Mouse (Mus musculus): ENCODE measurements around the gene Foxl1. TPM values are rescaled to one million over a fixed set of nuclear protein-coding genes. Genes with fewer than 3 reads are reported as not detected.

Foxl1 gene
- polyA plus RNA-seq, 1 experiment from 2014 or later: not detected

GRCm38 (mm10) chr8:121127291-121127701 is 444 bp upstream of the Foxl1 start:
- no peaks in the 10 kb centered on the region; the same call in 1 of the 2 replicates for H3K4me1 ChIP-seq (ENCODE audit: control insufficient read depth, insufficient read depth, low read length)
- no peak overlapping the region for H3K4me3 ChIP-seq (ENCODE audit: low read depth, low read length)
- H3K9ac ChIP-seq (replicated peaks; ENCODE audit: low read depth, low read length): no peak overlapping the region
- WGBS: 1% methylated on average over 11 of the region's 11 CpGs
- no peak overlapping the region for H3K4me2 ChIP-seq (ENCODE audit: low read depth, low read length)
- ATAC-seq (ENCODE audit: low read depth): no peak
- peaks cover 57% of the 10 kb centered on the region for H3K27me3 ChIP-seq (ENCODE audit: control insufficient read depth, insufficient read depth, low read length)
- H3K9me3 ChIP-seq (ENCODE audit: control insufficient read depth, low read length): no peaks in the 10 kb centered on the region
- no peaks in the 10 kb centered on the region for H3K36me3 ChIP-seq (ENCODE audit: control insufficient read depth, insufficient read depth, low read length)
- H3K27ac ChIP-seq (ENCODE audit: low read depth, low read length): no peak overlapping the region

- ATAC-seq (ENCODE audit: low read depth): no peak
- Histone ChIP-seq H3K4me2 (ENCODE audit: low read depth, low read length) (peak overlapping the region; percentile 14), H3K4me3 (ENCODE audit: low read depth, low read length) (peak overlapping the region; percentile 7; the same call in 1 of the 2 replicates), H3K9ac (replicated peaks; ENCODE audit: low read depth, low read length) (no peak overlapping the region), H3K9me3 (ENCODE audit: control insufficient read depth, low read length) (no peaks in the 10 kb centered on the region), H3K27ac (ENCODE audit: low read depth, low read length) (no peak overlapping the region), H3K27me3 (ENCODE audit: control insufficient read depth, insufficient read depth, low read length) (peaks cover 43% of the 10 kb centered on the region), H3K36me3 (ENCODE audit: control insufficient read depth, insufficient read depth, low read length) (no peaks in the 10 kb centered on the region), H3K4me1 (ENCODE audit: control insufficient read depth, insufficient read depth, low read length) (no peaks in the 10 kb centered on the region; the same call in 1 of the 2 replicates)
- WGBS: 2% methylated on average over 41 of the region's 55 CpGs
Observed at GRCm38 (mm10) chr8:121128531-121129264, 958 bp downstream of the Foxl1 start.

- H3K27me3 ChIP-seq (ENCODE audit: control insufficient read depth, insufficient read depth, low read length): peaks cover 38% of the 10 kb centered on the region
- no peaks in the 10 kb centered on the region for H3K36me3 ChIP-seq (ENCODE audit: control insufficient read depth, insufficient read depth, low read length)
- no peak overlapping the region for H3K4me3 ChIP-seq (ENCODE audit: low read depth, low read length)
- no peak overlapping the region for H3K27ac ChIP-seq (ENCODE audit: low read depth, low read length)
- H3K9me3 ChIP-seq (ENCODE audit: control insufficient read depth, low read length): no peaks in the 10 kb centered on the region
- H3K4me2 ChIP-seq (ENCODE audit: low read depth, low read length): no peak overlapping the region
- no peak for ATAC-seq (ENCODE audit: low read depth)
- no peak overlapping the region for H3K9ac ChIP-seq (replicated peaks; ENCODE audit: low read depth, low read length)
- WGBS: 12% methylated on average over 16 of the region's 16 CpGs
- no peaks in the 10 kb centered on the region; the same call in 1 of the 2 replicates for H3K4me1 ChIP-seq (ENCODE audit: control insufficient read depth, insufficient read depth, low read length)
Observed at GRCm38 (mm10) chr8:121129265-121129940, 1.7 kb downstream of the Foxl1 start.

GRCm38 (mm10) chr8:121130522-121130921 is 2.8 kb downstream of the Foxl1 start:
- no peak overlapping the region for H3K9ac ChIP-seq (replicated peaks; ENCODE audit: low read depth, low read length)
- no peak for ATAC-seq (ENCODE audit: low read depth)
- no peak overlapping the region for H3K4me2 ChIP-seq (ENCODE audit: low read depth, low read length)
- WGBS: 37% methylated on average over 5 of the region's 5 CpGs
- no peaks in the 10 kb centered on the region; the same call in 1 of the 2 replicates for H3K4me1 ChIP-seq (ENCODE audit: control insufficient read depth, insufficient read depth, low read length)
- H3K27ac ChIP-seq (ENCODE audit: low read depth, low read length): no peak overlapping the region
- H3K36me3 ChIP-seq (ENCODE audit: control insufficient read depth, insufficient read depth, low read length): no peaks in the 10 kb centered on the region
- no peaks in the 10 kb centered on the region for H3K9me3 ChIP-seq (ENCODE audit: control insufficient read depth, low read length)
- no peak overlapping the region for H3K4me3 ChIP-seq (ENCODE audit: low read depth, low read length)
- H3K27me3 ChIP-seq (ENCODE audit: control insufficient read depth, insufficient read depth, low read length): peaks cover 30% of the 10 kb centered on the region

GRCm38 (mm10) chr8:121132961-121133513 is 5.3 kb downstream of the Foxl1 start:
- 63% methylated on average over 5 of the region's 5 CpGs for WGBS
- Histone ChIP-seq H3K27me3 (ENCODE audit: control insufficient read depth, insufficient read depth, low read length) (peaks cover 17% of the 10 kb centered on the region), H3K9me3 (ENCODE audit: control insufficient read depth, low read length) (no peaks in the 10 kb centered on the region), H3K4me3 (ENCODE audit: low read depth, low read length) (no peak overlapping the region), H3K9ac (replicated peaks; ENCODE audit: low read depth, low read length) (no peak overlapping the region), H3K4me1 (ENCODE audit: control insufficient read depth, insufficient read depth, low read length) (no peaks in the 10 kb centered on the region; the same call in 1 of the 2 replicates), H3K36me3 (ENCODE audit: control insufficient read depth, insufficient read depth, low read length) (no peaks in the 10 kb centered on the region), H3K27ac (ENCODE audit: low read depth, low read length) (no peak overlapping the region), H3K4me2 (ENCODE audit: low read depth, low read length) (no peak overlapping the region)
- no peak for ATAC-seq (ENCODE audit: low read depth)

GRCm38 (mm10) chr8:121134102-121134501 is 6.4 kb downstream of the Foxl1 start:
- Histone ChIP-seq H3K4me2 (ENCODE audit: low read depth, low read length) (no peak overlapping the region), H3K27ac (ENCODE audit: low read depth, low read length) (no peak overlapping the region), H3K9me3 (ENCODE audit: control insufficient read depth, low read length) (no peaks in the 10 kb centered on the region), H3K36me3 (ENCODE audit: control insufficient read depth, insufficient read depth, low read length) (no peaks in the 10 kb centered on the region), H3K4me1 (ENCODE audit: control insufficient read depth, insufficient read depth, low read length) (no peaks in the 10 kb centered on the region), H3K4me3 (ENCODE audit: low read depth, low read length) (no peak overlapping the region), H3K9ac (replicated peaks; ENCODE audit: low read depth, low read length) (no peak overlapping the region), H3K27me3 (ENCODE audit: control insufficient read depth, insufficient read depth, low read length) (peaks cover 9% of the 10 kb centered on the region)
- no peak for ATAC-seq (ENCODE audit: low read depth)
- WGBS: 91% methylated on average over 10 of the region's 10 CpGs

- Histone ChIP-seq H3K4me2 (ENCODE audit: low read depth, low read length) (no peak overlapping the region), H3K4me1 (ENCODE audit: control insufficient read depth, insufficient read depth, low read length) (no peaks in the 10 kb centered on the region), H3K36me3 (ENCODE audit: control insufficient read depth, insufficient read depth, low read length) (no peaks in the 10 kb centered on the region), H3K4me3 (ENCODE audit: low read depth, low read length) (no peak overlapping the region), H3K9ac (replicated peaks; ENCODE audit: low read depth, low read length) (no peak overlapping the region), H3K27ac (ENCODE audit: low read depth, low read length) (no peak overlapping the region), H3K9me3 (ENCODE audit: control insufficient read depth, low read length) (no peaks in the 10 kb centered on the region), H3K27me3 (ENCODE audit: control insufficient read depth, insufficient read depth, low read length) (peaks cover 5% of the 10 kb centered on the region)
- 91% methylated on average over 11 of the region's 11 CpGs for WGBS
- no peak for ATAC-seq (ENCODE audit: low read depth)
Observed at GRCm38 (mm10) chr8:121134512-121134911, 6.8 kb downstream of the Foxl1 start.

GRCm38 (mm10) chr8:121136856-121137255 is 9.1 kb downstream of the Foxl1 start:
- no peak overlapping the region for H3K4me3 ChIP-seq (ENCODE audit: low read depth, low read length)
- no peaks in the 10 kb centered on the region for H3K4me1 ChIP-seq (ENCODE audit: control insufficient read depth, insufficient read depth, low read length)
- 96% methylated on average over 6 of the region's 6 CpGs for WGBS
- H3K27ac ChIP-seq (ENCODE audit: low read depth, low read length): no peak overlapping the region
- ATAC-seq (ENCODE audit: low read depth): no peak
- no peaks in the 10 kb centered on the region for H3K27me3 ChIP-seq (ENCODE audit: control insufficient read depth, insufficient read depth, low read length)
- no peaks in the 10 kb centered on the region for H3K9me3 ChIP-seq (ENCODE audit: control insufficient read depth, low read length)
- no peak overlapping the region for H3K4me2 ChIP-seq (ENCODE audit: low read depth, low read length)
- no peaks in the 10 kb centered on the region for H3K36me3 ChIP-seq (ENCODE audit: control insufficient read depth, insufficient read depth, low read length)
- no peak overlapping the region for H3K9ac ChIP-seq (replicated peaks; ENCODE audit: low read depth, low read length)

Measured in neural tube, embryonic 14.5 days (tissue).